Mouse (Mus musculus) CH12F3 (cell line): Measurements from ENCODE around the gene Rpl11.
"Not testable (repeated sequence)": the region's sequence is repeated elsewhere in the genome, so short reads cannot be mapped to it uniquely, and the experiment has no call there.

Experiments used
- in situ Hi-C: fragments of 300-500 bp; cut with MboI; formaldehyde crosslinking; loops from 2 replicates; pipeline ENCODE4 v1.14.3; 2020; ENCODE audit warnings: low sequenced_read_pairs

Rpl11 gene

DNA sequence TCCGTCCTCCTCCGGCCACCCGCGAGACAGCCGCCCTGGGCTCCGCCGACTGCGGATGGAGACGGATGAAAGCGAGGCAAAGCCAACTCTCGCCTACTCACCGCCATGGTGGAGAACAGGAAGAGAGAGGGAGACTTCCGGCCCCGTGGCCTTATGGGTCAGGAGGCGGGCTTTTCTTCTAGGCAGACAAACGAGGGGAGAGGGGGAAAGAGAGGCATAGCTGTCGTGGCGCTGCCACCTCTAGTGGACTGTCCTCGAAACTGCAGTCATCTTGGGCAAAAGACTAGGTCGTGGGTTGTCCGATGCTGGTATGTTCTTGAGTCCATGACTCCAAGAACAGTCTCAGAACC, at the start of gene Rpl11:
Gene Rpl11 (minus strand): TSS at position 182 of the 350 bp plus-strand sequence.
- in situ Hi-C loops = no loop called here

GRCm38 (mm10) chr4:136101753-136102152, 48.5 kb upstream of the Rpl11 start:
- in situ Hi-C loops = not testable (repeated sequence)

GRCm38 (mm10) chr4:136100396-136101070, 47.3 kb upstream of the Rpl11 start:
- in situ Hi-C loops = no loop called here

GRCm38 (mm10) chr4:136098446-136098845, 45.2 kb upstream of the Rpl11 start:
- in situ Hi-C loops = no loop called here

DNA sequence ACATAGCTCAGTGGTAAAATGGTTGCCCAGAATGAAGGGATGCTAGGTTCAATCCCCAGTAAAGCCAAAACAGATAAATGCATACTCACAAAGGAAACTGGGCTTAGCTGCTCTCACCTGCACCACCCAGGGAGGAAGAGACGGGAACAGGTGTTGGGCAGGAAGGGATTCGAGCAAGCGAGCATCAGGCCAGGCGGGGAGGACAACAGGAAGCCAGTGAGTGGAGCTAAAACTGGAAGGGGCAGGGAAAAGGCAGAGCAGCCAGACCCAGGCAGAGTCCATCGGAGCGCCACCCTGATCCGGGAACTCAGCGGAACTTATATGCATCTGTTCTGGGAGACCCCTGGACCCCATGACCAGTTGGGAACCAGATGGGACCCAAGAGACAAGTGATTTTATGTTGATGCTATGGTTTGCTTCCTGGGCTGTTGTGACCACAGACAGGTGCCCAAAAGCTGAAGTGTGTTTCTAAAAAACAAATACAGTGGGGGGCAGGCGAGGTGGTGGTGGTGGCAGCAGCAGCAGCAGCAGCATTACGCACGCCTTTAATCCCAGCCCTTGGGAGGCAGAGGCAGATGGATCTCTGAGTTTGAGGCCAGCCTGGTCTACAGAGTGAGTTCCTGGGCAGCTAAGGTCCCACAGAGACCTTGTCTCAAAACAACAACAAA, 43.4 kb upstream of the Rpl11 start:
- in situ Hi-C loops = no loop called here

GRCm38 (mm10) chr4:136095490-136096105, 42.4 kb upstream of the Rpl11 start:
- in situ Hi-C loops = no loop called here

DNA sequence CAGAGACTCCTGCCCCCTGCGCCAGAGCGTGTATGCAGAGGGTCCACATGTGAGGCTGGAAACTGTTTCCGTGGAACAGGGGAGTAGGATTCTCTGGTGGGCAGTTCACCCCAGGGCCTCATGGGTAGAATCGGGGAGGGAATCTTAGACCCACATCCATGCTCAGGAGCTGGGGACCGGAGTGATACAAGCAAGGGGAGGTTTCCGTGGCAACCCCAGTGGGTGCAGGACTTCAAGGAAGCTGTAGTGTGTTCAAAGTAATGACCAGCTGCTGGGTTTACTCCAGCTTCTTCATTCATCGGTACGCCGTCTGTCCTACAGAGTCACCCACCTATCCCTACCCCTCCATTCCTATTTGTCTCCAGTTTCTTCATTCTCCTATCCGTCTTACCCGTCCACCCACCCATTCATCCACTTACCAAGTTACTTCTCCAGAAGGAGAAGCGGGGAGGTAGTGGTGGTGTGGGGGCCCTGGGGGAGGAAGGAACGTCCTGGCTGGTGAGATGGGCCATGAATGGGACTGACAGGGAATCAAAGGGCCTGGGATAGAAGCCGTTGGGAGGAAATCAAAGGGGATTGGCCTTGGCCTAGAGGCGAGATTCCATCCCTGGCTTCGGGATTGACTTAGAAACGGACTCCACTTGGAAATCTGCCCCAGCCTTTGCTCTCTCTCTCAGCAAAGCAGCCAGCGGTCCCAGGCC, 41.4 kb upstream of the Rpl11 start:
- in situ Hi-C loops = no loop called here

- in situ Hi-C loops = no loop called here
These were observed 39.3 kb upstream of the Rpl11 start for GRCm38 (mm10) chr4:136092498-136092897.

- in situ Hi-C loops = no loop called here
These were observed 38.1 kb upstream of the Rpl11 start for GRCm38 (mm10) chr4:136091346-136091745.

- in situ Hi-C loops = no loop called here
These were observed 36.7 kb upstream of the Rpl11 start for GRCm38 (mm10) chr4:136089748-136090583.

DNA sequence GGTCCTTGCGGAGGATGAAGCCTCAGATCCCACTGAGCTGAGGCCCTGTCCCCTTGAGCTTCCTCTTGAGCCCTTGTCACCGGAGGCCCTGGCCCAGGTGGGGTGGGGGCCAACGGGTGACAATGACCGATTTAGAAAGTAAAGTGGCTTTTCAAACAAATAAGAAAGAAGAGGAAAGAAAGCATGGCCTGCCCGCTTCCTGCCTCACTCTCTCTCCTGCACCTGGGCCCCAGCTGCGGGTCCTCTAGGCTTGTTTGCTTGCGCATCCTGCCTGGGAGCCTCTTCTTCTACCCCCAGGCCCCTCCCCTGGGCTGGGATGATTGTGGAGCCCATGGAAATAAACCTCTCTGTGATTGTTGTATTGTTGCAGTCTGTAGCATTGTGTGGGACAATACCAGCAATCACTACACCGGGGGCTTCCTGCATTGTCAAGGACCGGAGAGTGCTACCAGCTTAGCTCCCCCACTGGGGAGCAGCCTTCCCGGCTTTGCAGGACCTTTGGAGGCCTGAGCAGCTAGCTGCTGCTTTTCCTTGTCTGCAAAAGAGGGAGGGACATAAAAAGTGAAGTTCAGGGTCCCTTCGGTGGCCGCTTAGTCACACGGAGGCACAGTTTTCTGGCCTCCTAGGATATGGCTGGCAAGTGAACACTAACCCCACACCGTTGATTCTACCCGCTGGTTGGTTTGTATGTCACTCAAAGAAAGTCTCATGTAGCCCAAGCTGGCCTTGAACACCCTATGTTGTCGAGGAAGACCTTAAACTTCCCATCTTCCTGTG, 35.9 kb upstream of the Rpl11 start:
- in situ Hi-C loops = no loop called here

GRCm38 (mm10) chr4:136088364-136088763, 35.1 kb upstream of the Rpl11 start:
- in situ Hi-C loops = no loop called here

GRCm38 (mm10) chr4:136087261-136087660, 34.0 kb upstream of the Rpl11 start:
- in situ Hi-C loops = no loop called here

- in situ Hi-C loops = no loop called here
These were observed 31.6 kb upstream of the Rpl11 start for GRCm38 (mm10) chr4:136084840-136085239.

GRCm38 (mm10) chr4:136083269-136084105, 30.3 kb upstream of the Rpl11 start:
- in situ Hi-C loops = no loop called here

DNA sequence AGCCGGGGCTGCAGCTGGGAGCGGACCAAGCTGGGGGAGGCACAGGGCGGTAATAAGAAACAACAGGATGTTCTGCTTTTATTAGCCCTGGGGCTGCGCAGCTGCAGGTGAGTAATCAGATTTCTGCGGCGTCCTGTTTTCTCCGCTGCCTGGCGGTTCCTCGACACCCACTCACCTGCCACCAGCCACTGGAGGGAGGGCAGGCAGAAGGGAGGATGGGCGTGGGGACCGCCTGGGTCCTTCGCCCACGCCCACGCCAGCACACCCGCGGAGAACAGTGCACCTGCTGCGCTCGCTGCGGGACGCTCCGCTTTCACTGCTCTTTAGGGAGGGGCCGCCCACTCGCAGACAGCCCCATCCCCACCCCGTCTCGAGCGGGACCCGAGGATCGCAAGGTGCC, 28.5 kb upstream of the Rpl11 start:
- in situ Hi-C loops = no loop called here

DNA sequence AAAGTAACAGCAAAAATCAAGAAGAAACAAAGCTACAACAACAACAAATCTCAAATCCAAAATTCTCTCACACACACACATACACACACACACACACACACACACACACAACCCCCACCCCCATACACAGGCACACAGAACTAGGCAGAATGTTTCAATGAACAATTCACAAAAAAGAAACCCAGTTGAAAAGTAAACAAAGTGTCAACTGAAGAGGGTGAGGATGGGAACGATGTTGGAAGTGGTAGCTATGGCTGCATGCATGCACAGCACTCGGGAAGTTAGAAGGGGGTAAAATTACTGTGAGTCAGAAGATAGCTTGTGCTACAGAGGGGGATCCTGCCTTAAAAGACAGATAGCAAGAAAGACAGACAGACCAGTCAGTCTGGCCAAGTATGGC, 25.4 kb upstream of the Rpl11 start:
- in situ Hi-C loops = loop anchor here (5.0 kb wide), 1 partner anchor 69 kb away; no protein-coding TSS in a partner anchor

GRCm38 (mm10) chr4:136076776-136077538, 23.7 kb upstream of the Rpl11 start:
- in situ Hi-C loops = loop anchor here (5.0 kb wide), 1 partner anchor 70 kb away; no protein-coding TSS in a partner anchor
